Mouse (Mus musculus): ENCODE results near the gene Btnl10. TPM values are rescaled to one million over a fixed set of nuclear protein-coding genes. Genes with fewer than 3 reads are reported as not detected.

Btnl10 gene
- total RNA-seq, 2 experiments from 2014 or later: not detected

GRCm38 (mm10) chr11:58929641-58930040, 11.9 kb downstream of the Btnl10 start:
- intact Hi-C loops (cut with DNase I): loop anchor here (10.0 kb wide), 1 partner anchor 365 kb away; the partner anchor contains the start of gene Wnt3a
- no peak for DNase-seq

GRCm38 (mm10) chr11:58930254-58930653, 12.5 kb downstream of the Btnl10 start:
- intact Hi-C loops (cut with DNase I): loop anchor here (10.0 kb wide), 1 partner anchor 365 kb away; the partner anchor contains the start of gene Wnt3a
- no peak for DNase-seq

- no peak for DNase-seq
- intact Hi-C loops (cut with DNase I): loop anchor here (10.0 kb wide), 1 partner anchor 363 kb away; the partner anchor contains the start of gene Wnt3a
Observed at GRCm38 (mm10) chr11:58931576-58931975, 13.9 kb downstream of the Btnl10 start.

GRCm38 (mm10) chr11:58937909-58938308, 20.2 kb downstream of the Btnl10 start:
- intact Hi-C loops (cut with DNase I): loop anchor here (1.0 to 10.0 kb wide), 2 partner anchors 10 to 357 kb away; partner anchors contain the start of gene Wnt3a
- DNase-seq: no peak

GRCm38 (mm10) chr11:58938322-58939087, 20.8 kb downstream of the Btnl10 start, which contains the start of gene Rnf187:
Rnf187 (minus strand) TSS chr11:58938916.
- intact Hi-C loops (cut with DNase I): loop anchor here (1.0 to 10.0 kb wide), 2 partner anchors 10 to 356 kb away; partner anchors contain the start of gene Wnt3a
- DNase-seq: peak; percentile 91 to 92

- no peak for DNase-seq
- intact Hi-C loops (cut with DNase I): loop anchor here (10.0 kb wide), 1 partner anchor 356 kb away; the partner anchor contains the start of gene Wnt3a
Observed at GRCm38 (mm10) chr11:58939088-58939439, 21.4 kb downstream of the Btnl10 start.

GRCm38 (mm10) chr11:58944136-58944535, 26.4 kb downstream of the Btnl10 start:
- intact Hi-C loops (cut with DNase I): no loop called here
- DNase-seq: no peak

GRCm38 (mm10) chr11:58947306-58947705, 29.6 kb downstream of the Btnl10 start:
- no peak for DNase-seq
- intact Hi-C loops (cut with DNase I): no loop called here

- intact Hi-C loops (cut with DNase I): no loop called here
- DNase-seq: no peak
Observed at GRCm38 (mm10) chr11:58947798-58948528, 30.3 kb downstream of the Btnl10 start.

GRCm38 (mm10) chr11:58948542-58949479, 31.1 kb downstream of the Btnl10 start, which contains the start of gene Hist3h2ba:
Hist3h2ba (plus strand) TSS chr11:58948920.
- DNase-seq: peak; percentile 42 to 48
- intact Hi-C loops (cut with DNase I): no loop called here

GRCm38 (mm10) chr11:58949480-58950431, 32.0 kb downstream of the Btnl10 start:
- no peak for DNase-seq
- intact Hi-C loops (cut with DNase I): loop anchor here (10.0 kb wide), 2 partner anchors 255 to 1465 kb away; partner anchors contain the start of genes 2310033P09Rik, Atpaf2, Gid4 and Mrpl55

GRCm38 (mm10) chr11:58951210-58951609, 33.5 kb downstream of the Btnl10 start:
- intact Hi-C loops (cut with DNase I): loop anchor here (10.0 kb wide), 2 partner anchors 254 to 1464 kb away; partner anchors contain the start of genes 2310033P09Rik, Atpaf2, Gid4 and Mrpl55
- no peak for DNase-seq

- intact Hi-C loops (cut with DNase I): loop anchor here (10.0 kb wide), 2 partner anchors 251 to 1461 kb away; partner anchors contain the start of genes 2310033P09Rik, Atpaf2, Gid4 and Mrpl55
- no peak for DNase-seq
Observed at GRCm38 (mm10) chr11:58953351-58954169, 35.9 kb downstream of the Btnl10 start.

GRCm38 (mm10) chr11:58954170-58954419, 36.4 kb downstream of the Btnl10 start:
- intact Hi-C loops (cut with DNase I): loop anchor here (10.0 kb wide), 2 partner anchors 251 to 1461 kb away; partner anchors contain the start of genes 2310033P09Rik, Atpaf2, Gid4 and Mrpl55
- peak in 1 of 2 experiments; percentile 77 for DNase-seq

- DNase-seq: peak; percentile 79 to 85
- intact Hi-C loops (cut with DNase I): loop anchor here (10.0 kb wide), 2 partner anchors 250 to 1460 kb away; partner anchors contain the start of genes 2310033P09Rik, Atpaf2, Gid4 and Mrpl55
Observed at GRCm38 (mm10) chr11:58954420-58955142, 36.9 kb downstream of the Btnl10 start, which contains the start of the genes Hist3h2a and Trim17. Hist3h2a (plus strand) TSS chr11:58954685. Trim17 (plus strand) TSS chr11:58954685.

- intact Hi-C loops (cut with DNase I): loop anchor here (10.0 kb wide), 2 partner anchors 249 to 1459 kb away; partner anchors contain the start of genes 2310033P09Rik, Atpaf2, Gid4 and Mrpl55
- no peak for DNase-seq
Observed at GRCm38 (mm10) chr11:58955143-58955867, 37.6 kb downstream of the Btnl10 start.
